Mouse (Mus musculus): Measurements from ENCODE around the gene Rasal2. TPM values are rescaled to one million over a fixed set of nuclear protein-coding genes. Genes with fewer than 3 reads are reported as not detected.

Gene Rasal2
- polyA plus RNA-seq, 1 experiment from 2014 or later = 23.8 TPM

DNA sequence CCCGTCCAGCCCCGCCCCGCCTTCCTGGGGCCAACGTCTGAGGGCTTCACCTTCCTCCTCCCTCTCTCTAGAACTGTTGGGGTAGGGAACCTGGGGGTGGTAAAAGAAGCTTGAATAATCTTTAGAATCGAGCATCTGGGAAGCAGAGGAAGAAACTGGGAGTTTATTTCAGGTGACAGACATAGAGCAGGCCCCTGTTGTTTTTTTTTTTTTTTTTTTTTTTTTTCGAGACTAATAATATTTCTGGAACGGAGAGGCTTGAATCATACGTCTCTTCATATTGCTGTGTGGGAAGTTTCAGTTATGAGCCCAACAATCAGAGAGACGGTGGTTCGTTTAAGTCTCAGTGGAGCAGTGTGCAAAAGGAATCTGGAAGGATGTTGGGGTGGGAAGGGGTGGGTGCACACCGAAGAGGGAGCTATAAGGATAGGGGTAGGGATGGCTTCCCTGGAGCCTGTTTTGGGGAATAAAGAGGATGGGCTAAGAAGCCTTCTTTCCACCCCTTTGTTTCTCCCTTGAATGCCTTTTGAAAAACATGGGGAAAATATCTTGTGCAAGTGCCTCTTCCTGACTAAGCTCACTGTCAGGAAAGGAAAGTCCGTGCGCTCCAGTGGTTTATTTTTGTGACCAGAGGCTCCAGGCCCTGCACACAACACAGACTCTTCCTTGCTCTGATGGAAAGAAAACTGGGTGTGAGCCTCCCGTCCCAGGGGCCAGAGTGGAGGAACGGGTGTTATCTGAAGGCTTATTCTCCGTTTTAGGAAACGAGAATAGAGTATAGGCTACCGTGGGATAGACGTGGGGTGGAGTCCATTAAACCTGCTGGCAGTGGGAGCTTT, 31.5 kb upstream of the Rasal2 start:
- no peaks in the 10 kb centered on the region for H3K36me3 ChIP-seq (ENCODE audit: control insufficient read depth, insufficient read depth, low read length)
- H3K27ac ChIP-seq (ENCODE audit: low read depth, low read length) = peak overlapping the region; percentile 73
- no peaks in the 10 kb centered on the region for H3K9me3 ChIP-seq (ENCODE audit: control insufficient read depth, low read length)
- no peaks in the 10 kb centered on the region for H3K27me3 ChIP-seq (ENCODE audit: control insufficient read depth, insufficient read depth, low read length)
- no peak for ATAC-seq (ENCODE audit: low FRiP score)
- WGBS = 12% methylated on average over 19 of the region's 19 CpGs
- H3K4me2 ChIP-seq = peak overlapping the region; percentile 19
- no peak overlapping the region for H3K4me3 ChIP-seq (ENCODE audit: low read depth, low read length)
- peak overlapping the region; percentile 51 for H3K9ac ChIP-seq (ENCODE audit: low read length)
- peaks cover 47% of the 10 kb centered on the region for H3K4me1 ChIP-seq (ENCODE audit: control insufficient read depth, insufficient read depth, low read length)
- peak; percentile 92 for DNase-seq (ENCODE audit: low spot score, missing footprints)

DNA sequence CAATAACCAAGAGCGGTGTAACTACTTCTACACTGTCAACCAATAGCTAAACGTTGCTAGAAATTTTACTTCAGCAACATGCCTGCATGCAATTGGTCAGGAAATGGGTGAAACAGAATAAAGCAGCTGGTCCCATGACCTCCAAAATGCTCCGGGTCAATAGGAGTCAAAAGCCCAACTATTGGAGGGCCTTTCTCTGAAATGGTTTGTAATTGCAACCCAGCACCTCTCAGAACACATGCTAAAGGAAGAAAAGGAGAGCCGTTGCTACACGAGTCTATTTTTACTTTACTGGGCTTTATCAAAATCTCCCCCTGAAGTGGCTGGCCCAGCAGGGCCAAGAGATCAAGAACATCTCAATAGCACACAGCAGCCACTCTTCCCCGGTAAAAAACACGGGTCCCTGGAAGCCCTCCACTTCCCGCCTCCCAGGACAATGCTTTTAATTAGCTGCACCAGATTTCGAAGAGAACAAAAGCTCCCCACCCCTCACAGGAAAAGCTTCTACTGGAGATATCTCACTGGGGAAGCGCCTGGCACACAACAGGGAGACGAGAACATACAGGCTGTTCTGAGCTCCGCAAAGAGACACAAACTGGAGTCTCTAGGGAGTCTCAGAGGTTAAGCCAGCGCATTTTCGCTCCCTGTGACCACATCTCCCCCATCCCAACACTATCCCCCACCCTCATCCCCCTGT, 30.8 kb upstream of the Rasal2 start:
- Histone ChIP-seq H3K9ac (ENCODE audit: low read length) (peak overlapping the region; percentile 51), H3K4me1 (ENCODE audit: control insufficient read depth, insufficient read depth, low read length) (peaks cover 47% of the 10 kb centered on the region)
- DNase-seq (ENCODE audit: low spot score, missing footprints) = peak; percentile 94

DNA sequence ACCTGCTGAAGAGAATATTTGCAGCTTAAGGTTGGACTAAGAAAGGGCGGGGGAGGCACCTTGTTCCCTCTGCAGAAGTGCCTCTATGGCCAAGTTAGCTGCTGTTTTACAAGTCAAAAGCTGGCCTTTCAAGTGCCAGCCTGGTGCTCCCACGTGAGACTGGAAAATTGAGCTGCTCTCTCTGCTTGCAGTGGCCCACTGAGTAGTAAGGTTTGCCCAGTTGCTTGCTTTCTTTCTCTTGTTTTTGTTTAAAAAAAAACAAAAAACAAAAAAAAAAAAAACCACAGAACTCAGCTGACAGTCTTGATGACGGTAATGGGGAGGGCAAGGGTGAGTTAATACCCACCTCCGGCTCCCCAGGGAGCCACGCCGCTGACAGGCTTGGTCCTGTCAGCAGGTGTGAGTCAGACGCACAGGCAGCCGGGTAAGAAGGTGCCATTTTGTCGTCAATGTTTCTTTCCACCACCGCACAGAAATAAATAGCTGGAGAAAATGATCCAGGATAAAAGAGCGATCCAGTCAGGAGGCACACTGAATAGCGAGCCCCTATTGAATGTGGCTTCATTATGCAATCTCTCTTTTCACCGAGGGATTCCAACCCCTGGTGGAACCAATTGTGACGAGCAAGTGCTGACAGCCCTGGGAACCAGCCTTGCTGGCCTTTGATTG, 27.7 kb upstream of the Rasal2 start:
- no peak overlapping the region for H3K4me3 ChIP-seq (ENCODE audit: low read depth, low read length)
- ATAC-seq (ENCODE audit: low FRiP score) (peak; percentile 91), DNase-seq (ENCODE audit: low spot score, missing footprints) (peak; percentile 96)
- peaks cover 39% of the 10 kb centered on the region for H3K4me1 ChIP-seq (ENCODE audit: control insufficient read depth, insufficient read depth, low read length)
- no peak overlapping the region for H3K9ac ChIP-seq (ENCODE audit: low read length)
- WGBS = 4% methylated on average over 14 of the region's 14 CpGs
- H3K27ac ChIP-seq (ENCODE audit: low read depth, low read length) = peak overlapping the region; percentile 77
- peak overlapping the region; percentile 20 for H3K4me2 ChIP-seq
- H3K36me3 ChIP-seq (ENCODE audit: control insufficient read depth, insufficient read depth, low read length) = no peaks in the 10 kb centered on the region
- H3K9me3 ChIP-seq (ENCODE audit: control insufficient read depth, low read length) = no peaks in the 10 kb centered on the region
- H3K27me3 ChIP-seq (ENCODE audit: control insufficient read depth, insufficient read depth, low read length) = no peaks in the 10 kb centered on the region

More for the DNA sequence above, 30.8 kb upstream of the Rasal2 start:
- Histone ChIP-seq H3K9me3 (ENCODE audit: control insufficient read depth, low read length) (no peaks in the 10 kb centered on the region), H3K4me2 (peak overlapping the region; percentile 19), H3K27me3 (ENCODE audit: control insufficient read depth, insufficient read depth, low read length) (no peaks in the 10 kb centered on the region), H3K4me3 (ENCODE audit: low read depth, low read length) (no peak overlapping the region), H3K36me3 (ENCODE audit: control insufficient read depth, insufficient read depth, low read length) (no peaks in the 10 kb centered on the region), H3K27ac (ENCODE audit: low read depth, low read length) (peak overlapping the region; percentile 73)
- ATAC-seq (ENCODE audit: low FRiP score) = peak; percentile 33
- 8% methylated on average over 14 of the region's 14 CpGs for WGBS

DNA sequence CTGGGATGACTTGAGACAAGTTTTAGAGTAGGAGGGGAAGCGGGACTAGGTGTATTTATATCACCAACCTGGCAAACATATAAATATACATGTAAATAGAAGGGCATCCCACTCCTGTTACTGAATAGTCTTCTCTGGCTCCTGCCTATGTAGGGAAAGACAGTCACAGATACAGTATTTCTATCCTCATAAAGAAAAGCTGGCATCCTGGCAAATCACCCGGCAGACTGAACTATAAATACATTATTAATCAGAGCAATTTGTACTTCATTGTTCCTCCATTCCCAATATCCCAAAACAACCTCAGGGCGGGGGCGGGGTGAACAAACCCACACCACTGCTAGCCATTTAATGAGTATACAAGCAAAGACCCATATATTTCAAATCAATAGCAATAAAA, 26.7 kb upstream of the Rasal2 start:
- no peaks in the 10 kb centered on the region for H3K36me3 ChIP-seq (ENCODE audit: control insufficient read depth, insufficient read depth, low read length)
- DNase-seq (ENCODE audit: low spot score, missing footprints) (no peak), ATAC-seq (ENCODE audit: low FRiP score) (no peak)
- H3K4me3 ChIP-seq (ENCODE audit: low read depth, low read length) = no peak overlapping the region
- WGBS = 82% methylated on average over 4 of the region's 4 CpGs
- H3K9me3 ChIP-seq (ENCODE audit: control insufficient read depth, low read length) = no peaks in the 10 kb centered on the region
- H3K27ac ChIP-seq (ENCODE audit: low read depth, low read length) = peak overlapping the region; percentile 77
- no peak overlapping the region for H3K9ac ChIP-seq (ENCODE audit: low read length)
- H3K27me3 ChIP-seq (ENCODE audit: control insufficient read depth, insufficient read depth, low read length) = no peaks in the 10 kb centered on the region
- no peak overlapping the region for H3K4me2 ChIP-seq
- peaks cover 31% of the 10 kb centered on the region for H3K4me1 ChIP-seq (ENCODE audit: control insufficient read depth, insufficient read depth, low read length)

DNA sequence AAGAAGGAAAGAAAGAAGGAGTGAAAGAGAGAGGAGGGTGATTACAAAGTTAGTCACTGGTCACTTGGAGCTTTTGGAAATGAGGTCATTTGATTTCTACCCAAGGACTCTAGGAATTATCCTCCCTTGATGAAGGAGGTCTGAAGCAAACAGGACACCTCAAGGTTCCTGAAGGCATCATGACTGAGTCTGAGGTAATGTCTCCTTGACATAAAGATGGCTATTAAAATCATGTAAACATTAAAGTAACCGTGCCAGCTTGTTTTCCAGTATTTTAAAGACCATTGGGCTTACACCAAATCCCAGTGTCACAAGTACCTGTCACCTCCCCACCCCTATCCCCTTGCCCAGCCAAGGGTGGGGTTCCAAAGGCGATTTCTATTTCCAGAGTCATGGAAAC, 25.9 kb upstream of the Rasal2 start:
- Histone ChIP-seq H3K36me3 (ENCODE audit: control insufficient read depth, insufficient read depth, low read length) (no peaks in the 10 kb centered on the region), H3K9me3 (ENCODE audit: control insufficient read depth, low read length) (no peaks in the 10 kb centered on the region), H3K27me3 (ENCODE audit: control insufficient read depth, insufficient read depth, low read length) (no peaks in the 10 kb centered on the region), H3K4me3 (ENCODE audit: low read depth, low read length) (no peak overlapping the region), H3K27ac (ENCODE audit: low read depth, low read length) (no peak overlapping the region), H3K4me1 (ENCODE audit: control insufficient read depth, insufficient read depth, low read length) (peaks cover 23% of the 10 kb centered on the region), H3K4me2 (no peak overlapping the region), H3K9ac (ENCODE audit: low read length) (no peak overlapping the region)
- 89% methylated on average over 2 of the region's 2 CpGs for WGBS
- no peak for ATAC-seq (ENCODE audit: low FRiP score)
- DNase-seq (ENCODE audit: low spot score, missing footprints) = no peak

DNA sequence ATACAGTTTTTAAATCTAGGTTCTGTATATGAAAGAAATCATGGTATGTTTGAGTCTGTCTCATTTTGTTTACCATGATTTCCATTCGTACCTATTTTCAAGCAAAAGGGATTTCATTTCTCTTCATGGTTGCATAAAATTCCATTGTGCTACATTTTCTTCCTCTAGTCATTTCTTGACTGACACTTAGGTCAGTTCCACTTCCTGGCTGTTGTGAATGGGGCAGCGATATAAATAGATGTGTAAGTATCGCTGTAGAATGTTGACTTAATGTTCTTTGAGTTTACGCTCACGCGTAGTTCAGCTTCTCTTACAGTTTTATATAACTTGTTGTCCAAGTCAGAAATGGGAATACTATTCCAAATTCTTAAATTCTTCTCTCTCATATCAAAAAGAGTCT, 23.5 kb upstream of the Rasal2 start:
- DNase-seq (ENCODE audit: low spot score, missing footprints) (no peak), ATAC-seq (ENCODE audit: low FRiP score) (no peak)
- peaks cover 13% of the 10 kb centered on the region for H3K4me1 ChIP-seq (ENCODE audit: control insufficient read depth, insufficient read depth, low read length)
- no peak overlapping the region for H3K9ac ChIP-seq (ENCODE audit: low read length)
- H3K4me2 ChIP-seq = no peak overlapping the region
- H3K36me3 ChIP-seq (ENCODE audit: control insufficient read depth, insufficient read depth, low read length) = no peaks in the 10 kb centered on the region
- H3K9me3 ChIP-seq (ENCODE audit: control insufficient read depth, low read length) = no peaks in the 10 kb centered on the region
- WGBS = 91% methylated on average over 6 of the region's 6 CpGs
- no peaks in the 10 kb centered on the region for H3K27me3 ChIP-seq (ENCODE audit: control insufficient read depth, insufficient read depth, low read length)
- no peak overlapping the region for H3K27ac ChIP-seq (ENCODE audit: low read depth, low read length)
- no peak overlapping the region for H3K4me3 ChIP-seq (ENCODE audit: low read depth, low read length)

- DNase-seq (ENCODE audit: low spot score, missing footprints) (no peak), ATAC-seq (ENCODE audit: low FRiP score) (no peak)
- 96% methylated on average over 4 of the region's 4 CpGs for WGBS
- no peak overlapping the region for H3K27ac ChIP-seq (ENCODE audit: low read depth, low read length)
- H3K4me2 ChIP-seq = no peak overlapping the region
- H3K4me1 ChIP-seq (ENCODE audit: control insufficient read depth, insufficient read depth, low read length) = peaks cover 5% of the 10 kb centered on the region; the same call in 1 of the 2 replicates
- no peak overlapping the region for H3K4me3 ChIP-seq (ENCODE audit: low read depth, low read length)
- no peak overlapping the region for H3K9ac ChIP-seq (ENCODE audit: low read length)
- no peaks in the 10 kb centered on the region for H3K9me3 ChIP-seq (ENCODE audit: control insufficient read depth, low read length)
- no peaks in the 10 kb centered on the region for H3K36me3 ChIP-seq (ENCODE audit: control insufficient read depth, insufficient read depth, low read length)
- H3K27me3 ChIP-seq (ENCODE audit: control insufficient read depth, insufficient read depth, low read length) = no peaks in the 10 kb centered on the region
Observed at GRCm38 (mm10) chr1:157434404-157434803, 22.0 kb upstream of the Rasal2 start.

GRCm38 (mm10) chr1:157433316-157433715, 20.9 kb upstream of the Rasal2 start:
- 46% methylated on average over 3 of the region's 3 CpGs for WGBS
- H3K27me3 ChIP-seq (ENCODE audit: control insufficient read depth, insufficient read depth, low read length) = no peaks in the 10 kb centered on the region
- no peaks in the 10 kb centered on the region for H3K4me1 ChIP-seq (ENCODE audit: control insufficient read depth, insufficient read depth, low read length)
- H3K27ac ChIP-seq (ENCODE audit: low read depth, low read length) = no peak overlapping the region
- no peak for ATAC-seq (ENCODE audit: low FRiP score)
- H3K9ac ChIP-seq (ENCODE audit: low read length) = no peak overlapping the region
- no peak for DNase-seq (ENCODE audit: low spot score, missing footprints)
- H3K9me3 ChIP-seq (ENCODE audit: control insufficient read depth, low read length) = no peaks in the 10 kb centered on the region
- no peak overlapping the region for H3K4me2 ChIP-seq
- no peak overlapping the region for H3K4me3 ChIP-seq (ENCODE audit: low read depth, low read length)
- no peaks in the 10 kb centered on the region for H3K36me3 ChIP-seq (ENCODE audit: control insufficient read depth, insufficient read depth, low read length)

GRCm38 (mm10) chr1:157428366-157428765, 16.0 kb upstream of the Rasal2 start:
- 94% methylated on average over 3 of the region's 3 CpGs for WGBS
- Histone ChIP-seq H3K4me1 (ENCODE audit: control insufficient read depth, insufficient read depth, low read length) (no peaks in the 10 kb centered on the region), H3K4me2 (no peak overlapping the region), H3K36me3 (ENCODE audit: control insufficient read depth, insufficient read depth, low read length) (no peaks in the 10 kb centered on the region), H3K9ac (ENCODE audit: low read length) (no peak overlapping the region), H3K27ac (ENCODE audit: low read depth, low read length) (no peak overlapping the region), H3K4me3 (ENCODE audit: low read depth, low read length) (no peak overlapping the region), H3K9me3 (ENCODE audit: control insufficient read depth, low read length) (no peaks in the 10 kb centered on the region), H3K27me3 (ENCODE audit: control insufficient read depth, insufficient read depth, low read length) (no peaks in the 10 kb centered on the region)
- DNase-seq (ENCODE audit: low spot score, missing footprints) (no peak), ATAC-seq (ENCODE audit: low FRiP score) (no peak)
